Mouse (Mus musculus) midbrain, embryonic 12.5 days (tissue): ENCODE measurements around the gene Cyld. TPM values are rescaled to one million over a fixed set of nuclear protein-coding genes. Genes with fewer than 3 reads are reported as not detected.

ENCODE experiments used
- ATAC-seq: fragments of 200-750 bp; cut with Nextera tagmentation; 2 replicates; pipeline ENCODE4 v1.8.0; 2017; ENCODE audit warnings: low read depth, moderate TSS enrichment, moderate library complexity; ENCODE audit not compliant: low FRiP score
- H3K27ac ChIP-seq: fragments of 300-500 bp; sonication (generic); replicated peaks from 2 replicates; pipeline ENCODE4 v1.5.1; 2016; ENCODE audit warnings: mild to moderate bottlenecking
- H3K27me3 ChIP-seq: fragments of 300-500 bp; sonication (generic); 2 replicates; pipeline ENCODE4 v1.6.1; 2016; ENCODE audit warnings: mild to moderate bottlenecking
- H3K36me3 ChIP-seq: fragments of 300-500 bp; sonication (generic); 2 replicates; pipeline ENCODE4 v1.6.1; 2016
- H3K4me1 ChIP-seq: fragments of 300-500 bp; sonication (generic); 2 replicates; pipeline ENCODE4 v1.6.1; 2016
- H3K4me2 ChIP-seq: fragments of 300-500 bp; sonication (generic); replicated peaks from 2 replicates; pipeline ENCODE4 v1.6.1; 2016; ENCODE audit warnings: mild to moderate bottlenecking, moderate library complexity
- H3K4me3 ChIP-seq: fragments of 300-500 bp; sonication (generic); 2 replicates; pipeline ENCODE4 v1.5.1; 2016; ENCODE audit warnings: mild to moderate bottlenecking
- H3K9ac ChIP-seq: fragments of 300-500 bp; sonication (generic); replicated peaks from 2 replicates; pipeline ENCODE4 v1.6.1; 2016; ENCODE audit warnings: mild to moderate bottlenecking, moderate library complexity
- H3K9me3 ChIP-seq: fragments of 300-500 bp; sonication (generic); 2 replicates; pipeline ENCODE4 v1.6.1; 2016; ENCODE audit warnings: mild to moderate bottlenecking
- WGBS: fragments of 180-500 bp; shearing (Covaris S2); methylation state at CpG from one replicate; pipeline ENCODE4 v1.1.7; 2016; 5-methylcytosine and 5-hydroxymethylcytosine counted together
- polyA plus RNA-seq: library from polyadenylated mRNA; unstranded; fragments of >200 nt; fragmentation: Nextera tagmentation; extraction: Ambion mirVana; gene quantifications from 2 replicates; pipeline ENCODE4 v1.2.1, GENCODE M21; 2016

Cyld gene
- polyA plus RNA-seq, 1 experiment from 2014 or later, result 16.8 TPM

- no peak overlapping the region for H3K27ac ChIP-seq
- no peak overlapping the region for H3K4me2 ChIP-seq
- H3K4me1 ChIP-seq, result peaks cover 21% of the 10 kb centered on the region
- no peaks in the 10 kb centered on the region for H3K27me3 ChIP-seq
- WGBS, result 91% methylated on average over 9 of the region's 9 CpGs
- no peak overlapping the region for H3K4me3 ChIP-seq
- no peak overlapping the region for H3K9ac ChIP-seq
- H3K9me3 ChIP-seq, result no peaks in the 10 kb centered on the region
- no peak for ATAC-seq
- H3K36me3 ChIP-seq, result no peaks in the 10 kb centered on the region
Measured at GRCm38 (mm10) chr8:88796651-88797050, 99.8 kb downstream of the Cyld start.

Other genes with a start within 250 kb of the Cyld start
- gene Nkd1, start 175.7 kb upstream of the Cyld start, polyA plus RNA-seq, result 90.6 and 100 TPM in 2 replicates
- 0.88 and 1.3 TPM in 2 replicates for gene Snx20, start 60.9 kb upstream of the Cyld start, polyA plus RNA-seq
- gene Nod2, start 49.7 kb upstream of the Cyld start, polyA plus RNA-seq, result 0.10 and 0.22 TPM in 2 replicates